Mouse (Mus musculus) kidney, embryonic 14.5 days (tissue): ENCODE measurements at regions not wholly inside any gene's neighbourhood (a gene's known extent, or its start where the extent isn't known, plus 50 kb on each side); places are given as distances from the start of the nearest gene placed in this dataset.

Experiments used
- ATAC-seq: fragments of 200-750 bp; cut with Nextera tagmentation; 2 replicates; pipeline ENCODE4 v1.8.0; 2017; ENCODE audit warnings: moderate number of reproducible peaks, mild to moderate bottlenecking, moderate TSS enrichment, moderate library complexity; ENCODE audit not compliant: low FRiP score, low TSS enrichment
- H3K27ac ChIP-seq: fragments of 300-500 bp; sonication (generic); 2 replicates; pipeline ENCODE4 v1.5.1; 2014; ENCODE audit warnings: low read depth, mild to moderate bottlenecking, low read length, moderate library complexity, mixed read lengths
- H3K27me3 ChIP-seq: fragments of 300-500 bp; sonication (generic); 2 replicates; pipeline ENCODE4 v1.6.1; 2014; ENCODE audit warnings: mild to moderate bottlenecking, low read length; ENCODE audit not compliant: control insufficient read depth, insufficient read depth
- H3K36me3 ChIP-seq: fragments of 300-500 bp; sonication (generic); 2 replicates; pipeline ENCODE4 v1.6.1; 2014; ENCODE audit warnings: low read length, mixed read lengths; ENCODE audit not compliant: control insufficient read depth, insufficient read depth
- H3K4me1 ChIP-seq: fragments of 300-500 bp; sonication (generic); 2 replicates; pipeline ENCODE4 v1.6.1; 2014; ENCODE audit warnings: low read length, mixed read lengths; ENCODE audit not compliant: control insufficient read depth, insufficient read depth
- H3K4me2 ChIP-seq: fragments of 300-500 bp; sonication (generic); replicated peaks from 2 replicates; pipeline ENCODE4 v1.6.1; 2014; ENCODE audit warnings: low read depth, mild to moderate bottlenecking, low read length
- H3K4me3 ChIP-seq: fragments of 300-500 bp; sonication (generic); 2 replicates; pipeline ENCODE4 v1.5.1; 2014; ENCODE audit warnings: mild to moderate bottlenecking, low read length
- H3K9ac ChIP-seq: fragments of 300-500 bp; sonication (generic); 2 replicates; pipeline ENCODE4 v1.6.1; 2014; ENCODE audit warnings: low read depth, mild to moderate bottlenecking, low read length, moderate library complexity
- H3K9me3 ChIP-seq: fragments of 300-500 bp; sonication (generic); 2 replicates; pipeline ENCODE4 v1.6.1; 2016; ENCODE audit warnings: low read length; ENCODE audit not compliant: control insufficient read depth
- WGBS: fragments of 180-500 bp; shearing (Covaris S2); extraction: QIAGEN DNeasy Blood & Tissue Kit; methylation state at CpG from one replicate; pipeline ENCODE4 v1.1.7; 2014; 5-methylcytosine and 5-hydroxymethylcytosine counted together

DNA sequence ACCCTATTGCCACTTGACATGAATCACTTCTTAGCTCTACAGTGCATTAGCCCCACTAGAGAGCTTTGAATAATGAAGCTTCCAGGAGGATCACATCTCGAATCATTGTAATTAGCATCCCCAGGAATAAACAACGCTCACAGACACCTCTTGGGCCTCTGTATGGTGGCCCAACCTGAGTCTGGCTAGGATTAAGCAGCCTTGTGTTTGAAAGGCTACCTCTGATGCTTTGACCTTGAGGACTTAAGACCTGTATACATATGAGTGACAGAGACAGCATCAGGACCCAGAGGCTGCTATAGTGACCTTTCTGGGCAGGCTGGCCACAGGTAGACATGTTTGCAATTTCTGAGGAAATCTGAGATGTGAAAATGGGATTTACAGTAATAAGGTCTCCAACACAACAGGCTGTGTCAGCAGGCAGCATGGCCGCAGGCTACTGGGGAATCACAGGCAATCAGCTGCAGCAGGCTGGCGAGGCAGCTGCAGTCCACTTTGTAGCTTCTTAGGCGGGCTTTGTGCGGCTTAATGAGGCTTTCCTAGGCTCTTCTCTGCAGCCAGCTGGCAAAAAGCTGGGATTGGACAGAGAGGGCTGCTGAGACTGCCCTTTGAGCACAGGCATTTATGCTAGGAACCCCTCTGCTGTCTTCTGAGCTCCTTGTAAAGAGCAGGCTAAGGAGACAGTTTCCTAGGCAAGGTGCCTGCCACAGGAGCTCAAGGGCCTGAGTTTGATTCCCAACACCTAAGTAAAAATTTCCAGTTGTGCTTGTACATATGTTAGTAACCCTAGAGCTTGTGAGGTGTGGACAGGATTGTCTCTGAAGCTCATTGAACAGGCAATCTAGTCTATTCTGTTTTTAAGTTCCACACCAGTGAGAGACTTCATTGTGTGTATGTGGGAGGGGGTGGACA lies 768.1 kb upstream of the Auts2 start:
- Histone ChIP-seq H3K27ac (no peak overlapping the region), H3K27me3 (no peaks in the 10 kb centered on the region), H3K4me1 (no peaks in the 10 kb centered on the region), H3K9ac (no peak overlapping the region), H3K9me3 (no peaks in the 10 kb centered on the region), H3K4me2 (no peak overlapping the region), H3K4me3 (no peak overlapping the region), H3K36me3 (no peaks in the 10 kb centered on the region)
- no peak for ATAC-seq
- WGBS, result 47% methylated on average over 6 of the region's 6 CpGs

DNA sequence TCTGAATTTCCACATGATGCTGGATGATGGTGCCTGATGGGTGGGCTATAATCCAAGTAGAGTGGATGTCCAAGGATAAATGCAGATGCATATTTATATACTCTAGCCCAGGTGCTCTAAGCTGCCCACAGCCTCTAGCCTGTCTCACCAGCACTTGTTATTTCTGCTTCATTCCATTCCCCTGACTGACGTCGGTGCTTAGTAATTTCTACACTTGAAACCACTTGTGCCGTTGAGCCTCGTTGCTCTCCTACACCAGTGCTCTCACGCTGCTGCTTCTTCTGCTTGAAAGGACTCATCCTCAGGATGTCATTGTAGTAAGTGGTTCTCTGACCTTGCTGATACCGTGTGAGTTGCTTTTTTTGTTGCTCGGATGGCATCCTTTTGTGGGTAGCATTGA lies 724.7 kb upstream of the Auts2 start:
- no peak for ATAC-seq
- Histone ChIP-seq H3K9ac (no peak overlapping the region), H3K9me3 (no peaks in the 10 kb centered on the region), H3K4me3 (no peak overlapping the region), H3K27me3 (no peaks in the 10 kb centered on the region), H3K36me3 (no peaks in the 10 kb centered on the region), H3K4me2 (no peak overlapping the region), H3K4me1 (no peaks in the 10 kb centered on the region), H3K27ac (no peak overlapping the region)
- 70% methylated on average over 7 of the region's 7 CpGs for WGBS

DNA sequence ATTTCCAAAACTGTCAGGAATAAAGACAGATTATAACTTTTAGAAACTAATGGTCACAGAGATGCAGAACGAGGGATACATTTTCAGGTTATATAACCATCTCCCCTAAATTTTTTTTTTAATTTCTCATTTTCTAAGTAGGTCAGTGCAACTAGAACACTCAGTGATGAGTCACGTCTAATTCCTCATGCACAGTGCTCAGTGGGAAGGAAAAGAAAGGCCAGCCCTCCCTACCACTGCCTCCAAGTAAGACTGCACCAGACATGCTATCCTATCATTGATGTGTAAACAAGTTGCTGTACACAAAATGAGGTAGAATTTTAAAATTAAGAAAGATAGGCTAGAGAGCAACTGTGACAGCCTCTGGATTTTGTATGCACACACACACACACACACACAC lies 724.2 kb upstream of the Auts2 start:
- Histone ChIP-seq H3K27me3 (no peaks in the 10 kb centered on the region), H3K36me3 (no peaks in the 10 kb centered on the region), H3K4me1 (no peaks in the 10 kb centered on the region), H3K9me3 (no peaks in the 10 kb centered on the region), H3K4me3 (no peak overlapping the region), H3K27ac (no peak overlapping the region), H3K4me2 (no peak overlapping the region), H3K9ac (no peak overlapping the region)
- 86% methylated on average over 2 of the region's 2 CpGs for WGBS
- no peak for ATAC-seq

DNA sequence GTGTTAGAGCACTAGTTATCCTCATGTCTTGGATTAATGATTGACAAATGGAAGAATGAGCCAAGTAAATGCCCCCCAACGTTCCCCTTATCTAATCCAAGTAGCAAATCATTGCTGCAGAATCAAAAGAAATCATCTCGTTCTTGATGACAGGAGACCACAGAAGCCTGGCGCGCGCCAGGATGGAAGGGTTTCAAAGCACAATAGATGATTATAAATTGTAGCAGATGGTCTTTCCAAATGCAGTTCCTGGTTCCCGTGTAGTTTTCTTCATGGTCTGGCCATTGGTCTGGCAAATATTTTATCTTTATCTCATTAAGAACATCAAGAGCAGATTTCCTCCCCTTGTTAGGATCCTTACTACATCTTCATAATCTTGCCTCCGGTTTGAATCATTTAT lies 721.8 kb upstream of the Auts2 start:
- no peaks in the 10 kb centered on the region for H3K9me3 ChIP-seq
- H3K27ac ChIP-seq, result no peak overlapping the region
- H3K4me3 ChIP-seq, result no peak overlapping the region
- no peak overlapping the region for H3K9ac ChIP-seq
- no peak for ATAC-seq
- no peaks in the 10 kb centered on the region for H3K36me3 ChIP-seq
- H3K4me2 ChIP-seq, result no peak overlapping the region
- no peaks in the 10 kb centered on the region for H3K4me1 ChIP-seq
- 75% methylated on average over 7 of the region's 7 CpGs for WGBS
- no peaks in the 10 kb centered on the region for H3K27me3 ChIP-seq

DNA sequence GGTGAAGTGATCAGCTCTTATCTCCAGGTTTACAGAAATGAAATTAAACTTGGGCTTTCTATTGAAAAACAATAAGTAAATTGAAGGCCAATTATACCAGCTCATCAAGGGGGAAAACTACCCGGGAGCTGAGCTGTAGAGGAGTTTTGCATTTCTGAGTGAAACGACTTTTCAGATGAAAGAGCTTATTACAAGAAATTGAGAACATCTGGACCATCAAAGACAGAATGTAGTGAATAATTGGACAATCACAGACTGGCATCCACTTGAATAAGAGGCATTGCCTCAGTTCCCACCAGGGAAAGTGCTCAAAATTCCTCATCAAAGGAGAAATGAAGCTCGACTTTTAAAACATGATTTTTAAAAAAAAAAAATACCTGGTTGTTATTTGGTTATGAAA lies 675.7 kb upstream of the Auts2 start:
- no peaks in the 10 kb centered on the region for H3K4me1 ChIP-seq
- no peaks in the 10 kb centered on the region for H3K36me3 ChIP-seq
- H3K4me3 ChIP-seq, result no peak overlapping the region
- no peak overlapping the region for H3K27ac ChIP-seq
- no peaks in the 10 kb centered on the region for H3K27me3 ChIP-seq
- no peak overlapping the region for H3K9ac ChIP-seq
- WGBS, result 68% methylated on average over 3 of the region's 3 CpGs
- no peak overlapping the region for H3K4me2 ChIP-seq
- no peak for ATAC-seq
- no peaks in the 10 kb centered on the region for H3K9me3 ChIP-seq

DNA sequence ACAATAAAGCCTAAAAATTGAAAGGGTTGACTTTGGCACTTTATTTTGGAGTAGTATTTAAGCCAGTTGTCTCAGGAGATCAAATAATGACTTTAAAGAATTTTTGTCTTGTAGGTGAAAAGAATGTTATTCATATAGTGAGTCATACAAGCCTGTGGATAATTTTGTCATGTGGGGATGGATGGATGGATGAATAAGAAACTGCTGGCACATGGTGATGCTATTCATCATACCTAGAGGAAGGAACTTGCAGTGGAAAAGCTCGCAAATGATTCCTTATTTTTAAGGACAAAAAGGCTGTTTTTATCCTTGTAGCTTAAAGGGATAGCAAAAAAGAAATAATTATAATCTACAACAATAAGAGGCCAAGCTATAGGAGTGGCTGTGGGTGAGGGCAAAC lies 655.4 kb upstream of the Auts2 start:
- Histone ChIP-seq H3K27me3 (no peaks in the 10 kb centered on the region), H3K9ac (no peak overlapping the region), H3K4me1 (no peaks in the 10 kb centered on the region), H3K36me3 (no peaks in the 10 kb centered on the region), H3K4me3 (no peak overlapping the region), H3K4me2 (no peak overlapping the region), H3K27ac (no peak overlapping the region), H3K9me3 (no peaks in the 10 kb centered on the region)
- ATAC-seq, result no peak
- 91% methylated on average over 1 of the region's 1 CpGs for WGBS

DNA sequence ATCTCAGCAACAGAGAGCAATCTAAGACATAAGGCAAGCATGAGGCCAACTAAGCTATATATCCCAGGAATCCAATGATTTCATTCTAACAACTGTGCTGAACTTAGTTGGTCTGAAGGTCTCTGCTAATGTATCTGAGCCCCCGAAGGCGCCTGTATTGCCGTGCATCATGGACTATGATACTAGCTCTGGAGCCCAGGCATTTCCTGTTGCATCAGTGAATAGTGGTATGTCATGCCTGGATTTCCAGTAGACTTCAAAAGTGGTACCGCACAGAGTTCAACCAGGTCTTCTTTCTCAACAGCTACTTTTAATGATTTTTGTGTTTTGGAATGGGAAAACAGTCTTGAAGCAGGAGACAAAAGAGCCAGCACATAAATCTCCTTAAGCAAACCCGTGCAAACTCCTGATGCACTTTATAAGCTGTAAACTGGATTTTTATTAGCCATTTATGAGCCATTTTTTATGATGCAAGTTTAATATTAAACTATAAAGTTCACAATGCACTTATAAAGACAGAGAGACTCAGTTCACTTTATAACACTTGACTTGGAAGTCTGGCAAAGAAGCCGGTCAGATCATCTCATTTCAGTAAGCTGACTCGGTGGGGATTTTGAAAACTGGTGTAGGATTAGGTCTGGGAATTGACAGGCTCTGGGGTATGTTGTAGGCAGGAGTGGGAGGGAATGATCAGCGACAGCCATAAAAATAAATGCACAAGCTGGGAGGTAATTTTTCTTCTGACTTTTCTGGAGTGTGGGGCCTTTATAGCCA lies 646.8 kb upstream of the Auts2 start:
- Histone ChIP-seq H3K4me1 (no peaks in the 10 kb centered on the region), H3K36me3 (no peaks in the 10 kb centered on the region), H3K9me3 (no peaks in the 10 kb centered on the region), H3K27me3 (no peaks in the 10 kb centered on the region), H3K9ac (no peak overlapping the region), H3K4me3 (no peak overlapping the region), H3K27ac (no peak overlapping the region), H3K4me2 (no peak overlapping the region)
- ATAC-seq, result no peak
- 50% methylated on average over 8 of the region's 8 CpGs for WGBS

DNA sequence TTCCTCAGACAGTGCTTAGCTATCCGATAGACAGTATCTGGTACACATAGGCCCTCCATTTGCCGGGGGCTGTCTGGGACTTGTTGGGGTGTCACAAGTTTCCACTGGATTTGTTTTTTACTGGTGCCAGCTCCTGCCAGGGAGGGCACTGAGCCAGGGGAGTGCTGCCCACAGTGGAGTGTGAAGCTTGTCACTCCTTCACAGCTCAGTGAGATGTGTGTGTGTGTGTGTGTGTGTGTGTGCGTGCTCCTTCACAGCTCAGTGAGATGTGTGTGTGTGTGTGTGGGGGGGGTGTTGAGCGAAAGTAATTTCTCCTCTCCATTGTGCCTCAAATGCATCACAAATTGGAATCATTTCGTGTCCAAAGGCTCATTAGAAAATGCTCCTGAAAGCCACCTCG lies 632.5 kb upstream of the Auts2 start:
- 91% methylated on average over 6 of the region's 6 CpGs for WGBS
- no peak overlapping the region for H3K9ac ChIP-seq
- no peak overlapping the region for H3K4me2 ChIP-seq

DNA sequence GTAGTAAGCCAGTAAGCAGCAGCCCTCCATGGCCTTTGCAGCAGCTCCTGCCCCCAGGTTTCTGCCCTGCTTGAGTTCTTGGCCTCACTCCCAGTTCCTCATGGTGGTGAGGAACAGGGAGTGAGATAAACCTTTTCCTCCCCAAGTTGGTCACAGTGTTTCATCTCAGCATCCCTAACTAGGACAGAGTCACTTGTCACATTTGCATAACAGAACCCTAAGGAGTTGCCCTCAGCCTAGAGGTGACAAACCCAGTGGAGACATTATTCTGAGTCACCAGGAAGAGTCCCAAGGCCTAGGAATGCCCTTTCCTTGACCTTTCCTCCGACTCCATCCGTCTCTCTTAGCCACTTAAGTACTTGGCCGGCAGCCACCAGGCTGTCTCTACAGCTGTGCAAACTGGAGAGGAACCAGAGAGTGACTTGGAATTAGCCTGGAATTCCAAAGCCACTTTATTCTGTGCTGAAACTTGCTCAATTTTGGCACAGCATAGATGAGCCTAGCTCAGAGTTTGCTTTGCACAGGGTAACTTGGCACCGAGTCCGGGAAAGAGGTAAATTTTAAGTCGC lies 630.1 kb upstream of the Auts2 start:
- no peak overlapping the region for H3K27ac ChIP-seq
- H3K4me3 ChIP-seq, result no peak overlapping the region
- WGBS, result 39% methylated on average over 6 of the region's 6 CpGs
- H3K9ac ChIP-seq, result no peak overlapping the region
- no peaks in the 10 kb centered on the region for H3K36me3 ChIP-seq
- peak; percentile 89 for ATAC-seq
- H3K4me1 ChIP-seq, result no peaks in the 10 kb centered on the region
- H3K4me2 ChIP-seq, result no peak overlapping the region
- no peaks in the 10 kb centered on the region for H3K9me3 ChIP-seq
- no peaks in the 10 kb centered on the region for H3K27me3 ChIP-seq

More for the DNA sequence above, 632.5 kb upstream of the Auts2 start:
- Histone ChIP-seq H3K9me3 (no peaks in the 10 kb centered on the region), H3K36me3 (no peaks in the 10 kb centered on the region), H3K4me3 (no peak overlapping the region), H3K27me3 (no peaks in the 10 kb centered on the region), H3K4me1 (no peaks in the 10 kb centered on the region), H3K27ac (no peak overlapping the region)
- ATAC-seq, result no peak
